Mouse (Mus musculus) small intestine, adult 2 months (tissue): ENCODE data around the gene Msh4. TPM values are rescaled to one million over a fixed set of nuclear protein-coding genes. Genes with fewer than 3 reads are reported as not detected.

Experiments used
- H3K27ac ChIP-seq: fragments of 200-500 bp; 2 replicates; pipeline ENCODE4 v1.5.1; 2012; ENCODE audit warnings: low read depth, low read length, control low read depth, inconsistent platforms; ENCODE audit not compliant: insufficient read depth
- H3K27me3 ChIP-seq: fragments of 200-500 bp; 2 replicates; pipeline ENCODE4 v1.6.1; 2012; ENCODE audit warnings: mild to moderate bottlenecking, moderate library complexity, low read length, inconsistent platforms; ENCODE audit not compliant: control insufficient read depth, insufficient read depth
- H3K36me3 ChIP-seq: fragments of 200-500 bp; 2 replicates; pipeline ENCODE4 v1.6.1; 2012; ENCODE audit warnings: mild to moderate bottlenecking, low read length, control low read depth, inconsistent platforms; ENCODE audit not compliant: control insufficient read depth, insufficient read depth
- H3K4me1 ChIP-seq: fragments of 200-500 bp; 2 replicates; pipeline ENCODE4 v1.6.1; 2012; ENCODE audit warnings: low read length, inconsistent platforms, mixed read lengths; ENCODE audit not compliant: control insufficient read depth, insufficient read depth, insufficient read length
- H3K4me3 ChIP-seq: fragments of 200-500 bp; 2 replicates; pipeline ENCODE4 v1.5.1; 2012; ENCODE audit warnings: low read depth, mild to moderate bottlenecking, control low read depth, inconsistent platforms, low read length, moderate library complexity
- CTCF ChIP-seq: fragments of 200-500 bp; IDR thresholded peaks from 2 replicates; pipeline ENCODE4 v1.5.1; 2012; ENCODE audit warnings: low read depth, mild to moderate bottlenecking, control low read depth, inconsistent platforms, low read length, moderate library complexity, mixed read lengths; ENCODE audit not compliant: insufficient replicate concordance, insufficient read length; ENCODE audit errors: extremely low read depth
- POLR2A ChIP-seq: fragments of 200-500 bp; IDR thresholded peaks from 2 replicates; pipeline ENCODE4 v1.6.1; 2012; ENCODE audit warnings: low read depth, mild to moderate bottlenecking, control low read depth, inconsistent platforms, low read length, moderate library complexity
- WGBS: fragments of 180-500 bp; shearing (Covaris S2); methylation state at CpG from one replicate; pipeline ENCODE4 v1.1.7; 2018; 5-methylcytosine and 5-hydroxymethylcytosine counted together
- polyA plus RNA-seq: library from polyadenylated mRNA; depleted of rRNA; stranded (reverse); fragments of >200 nt; gene quantifications from 2 replicates; pipeline ENCODE4 v1.2.3, GENCODE M21; 2012; rRNA removed

The Msh4 gene
- polyA plus RNA-seq, 1 experiment, result 0.03 TPM

- Histone ChIP-seq H3K36me3 (no peaks in the 10 kb centered on the region), H3K4me3 (no peak overlapping the region), H3K4me1 (peaks cover 4% of the 10 kb centered on the region; the same call in 1 of the 2 replicates), H3K27me3 (no peaks in the 10 kb centered on the region), H3K27ac (no peak overlapping the region)
- WGBS, result 38% methylated on average over 11 of the region's 11 CpGs
- TF ChIP-seq CTCF, result no peak
- no peak for TF ChIP-seq POLR2A
Observed at GRCm38 (mm10) chr3:153823671-153824515, 82.0 kb downstream of the Msh4 start.

GRCm38 (mm10) chr3:153819438-153819837 lies 86.5 kb downstream of the Msh4 start:
- Histone ChIP-seq H3K27me3 (no peaks in the 10 kb centered on the region), H3K27ac (no peak overlapping the region), H3K36me3 (no peaks in the 10 kb centered on the region), H3K4me3 (no peak overlapping the region), H3K4me1 (peaks cover 3% of the 10 kb centered on the region; the same call in 1 of the 2 replicates)
- 91% methylated on average over 9 of the region's 9 CpGs for WGBS
- no peak for TF ChIP-seq CTCF
- TF ChIP-seq POLR2A, result no peak

- H3K4me1 ChIP-seq, result peaks cover 3% of the 10 kb centered on the region; the same call in 1 of the 2 replicates
- H3K27me3 ChIP-seq, result no peaks in the 10 kb centered on the region
- H3K27ac ChIP-seq, result no peak overlapping the region
- H3K4me3 ChIP-seq, result no peak overlapping the region
- TF ChIP-seq POLR2A (no peak), CTCF (no peak)
- WGBS, result 89% methylated on average over 3 of the region's 3 CpGs
- no peaks in the 10 kb centered on the region for H3K36me3 ChIP-seq
Observed at GRCm38 (mm10) chr3:153818723-153819122, 87.2 kb downstream of the Msh4 start.

- H3K27me3 ChIP-seq, result no peaks in the 10 kb centered on the region
- 51% methylated on average over 9 of the region's 9 CpGs for WGBS
- no peak overlapping the region for H3K27ac ChIP-seq
- H3K36me3 ChIP-seq, result no peaks in the 10 kb centered on the region
- no peak overlapping the region for H3K4me3 ChIP-seq
- no peak for TF ChIP-seq POLR2A
- peaks cover 3% of the 10 kb centered on the region; the same call in 1 of the 2 replicates for H3K4me1 ChIP-seq
Observed at GRCm38 (mm10) chr3:153817376-153817890, 88.5 kb downstream of the Msh4 start.

GRCm38 (mm10) chr3:153814026-153814425 lies 91.9 kb downstream of the Msh4 start:
- no peaks in the 10 kb centered on the region for H3K27me3 ChIP-seq
- peak overlapping the region; percentile 55; the same call in 1 of the 2 replicates for H3K27ac ChIP-seq
- H3K4me1 ChIP-seq, result peaks cover 3% of the 10 kb centered on the region; the same call in 1 of the 2 replicates
- TF ChIP-seq POLR2A (no peak), CTCF (no peak)
- 87% methylated on average over 8 of the region's 8 CpGs for WGBS
- H3K4me3 ChIP-seq, result no peak overlapping the region
- no peaks in the 10 kb centered on the region for H3K36me3 ChIP-seq

- no peaks in the 10 kb centered on the region for H3K27me3 ChIP-seq
- H3K4me3 ChIP-seq, result no peak overlapping the region
- 87% methylated on average over 13 of the region's 13 CpGs for WGBS
- TF ChIP-seq CTCF (no peak), POLR2A (no peak)
- no peaks in the 10 kb centered on the region for H3K4me1 ChIP-seq
- no peaks in the 10 kb centered on the region for H3K36me3 ChIP-seq
- no peak overlapping the region for H3K27ac ChIP-seq
Observed at GRCm38 (mm10) chr3:153808406-153808805, 97.5 kb downstream of the Msh4 start.

GRCm38 (mm10) chr3:153807444-153808149 lies 98.3 kb downstream of the Msh4 start:
- 63% methylated on average over 9 of the region's 9 CpGs for WGBS
- Histone ChIP-seq H3K4me3 (no peak overlapping the region), H3K27me3 (no peaks in the 10 kb centered on the region), H3K27ac (no peak overlapping the region), H3K36me3 (no peaks in the 10 kb centered on the region), H3K4me1 (no peaks in the 10 kb centered on the region)
- no peak for TF ChIP-seq POLR2A
- no peak for TF ChIP-seq CTCF

Other genes with a start within 250 kb of the Msh4 start
- 0.74 and 1.1 TPM in 2 replicates for gene St6galnac3, start 181.0 kb downstream of the Msh4 start, polyA plus RNA-seq
- not detected in 2 replicates for gene Asb17, start 61.9 kb downstream of the Msh4 start, polyA plus RNA-seq
- gene Rabggtb, start 6.9 kb upstream of the Msh4 start, polyA plus RNA-seq, result 13.1 and 15.2 TPM in 2 replicates
- gene Acadm, start 38.5 kb upstream of the Msh4 start, polyA plus RNA-seq, result 6.7 and 22.2 TPM in 2 replicates
- 0.03 TPM in 2 replicates for gene Slc44a5, start 67.3 kb upstream of the Msh4 start, polyA plus RNA-seq